Mouse (Mus musculus) kidney, postnatal 4 days (tissue): Measurements from ENCODE around the gene Gkn3.

Experiments used
- DNase-seq, 2 experiments: peaks; one replicate each; pipeline ENCODE4 v3.0.0; 2021; ENCODE audit warnings: mixed read lengths in 2 of 2

Gkn3 gene

GRCm38 (mm10) chr6:87350829-87351228 is 37.9 kb downstream of the Gkn3 start, which contains the start of gene Gkn1:
Gene Gkn1 (minus strand): TSS chr6:87350942.
- no peak for DNase-seq

GRCm38 (mm10) chr6:87335935-87336295 is 52.8 kb downstream of the Gkn3 start:
- no peak for DNase-seq

GRCm38 (mm10) chr6:87335091-87335934 is 53.4 kb downstream of the Gkn3 start, which contains the start of gene Antxr1:
Gene Antxr1 (minus strand): TSS chr6:87335821.
- peak; percentile 75 to 82 for DNase-seq

DNA sequence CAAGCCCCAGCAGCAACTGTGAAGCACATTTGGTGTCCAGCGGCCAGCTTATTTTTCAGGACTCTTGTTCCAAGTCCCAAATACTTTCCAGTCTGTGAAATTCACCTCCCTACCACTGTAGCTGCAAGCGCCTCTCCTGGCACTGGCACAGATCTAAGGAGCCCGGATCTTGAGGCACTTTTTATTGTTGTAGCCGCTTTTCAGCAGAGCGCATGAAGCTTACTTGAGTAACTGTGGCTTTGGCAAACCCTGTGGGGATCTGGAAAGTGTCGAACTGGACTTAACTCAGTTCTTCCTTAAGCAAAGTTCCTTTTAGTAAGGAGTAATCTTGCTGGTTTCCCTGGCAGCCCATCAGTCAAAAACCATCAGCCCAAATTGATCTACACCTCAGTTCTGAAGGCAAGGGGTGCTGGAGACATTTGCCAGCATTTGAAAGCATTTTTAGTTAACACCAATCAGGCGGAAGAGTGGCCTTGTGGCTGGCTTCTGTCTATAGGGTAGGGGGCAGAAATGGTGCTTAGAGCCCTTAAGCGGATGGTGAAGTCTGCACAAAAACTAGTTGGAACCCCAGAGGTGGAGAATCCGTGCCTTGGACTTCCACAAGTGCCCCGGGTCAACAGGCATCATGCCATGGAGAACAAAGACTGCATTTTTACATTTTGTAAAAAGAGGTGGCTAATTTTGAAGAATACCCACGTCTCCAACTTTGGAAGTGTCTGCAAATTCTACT is 54.2 kb downstream of the Gkn3 start:
- peak; percentile 32 to 59 for DNase-seq
